Mouse (Mus musculus) spleen, postnatal 0 days (tissue): ENCODE measurements around the gene Serpina3b. TPM values are rescaled to one million over a fixed set of nuclear protein-coding genes. Genes with fewer than 3 reads are reported as not detected.

Experiments used
- polyA plus RNA-seq: library from polyadenylated mRNA; unstranded; fragments of >200 nt; fragmentation: Nextera tagmentation; extraction: Ambion mirVana; gene quantifications from 2 replicates; pipeline ENCODE4 v1.2.1, GENCODE M21; 2015

The Serpina3b gene
- polyA plus RNA-seq = 0.35 and 0.69 TPM in 2 replicates

DNA sequence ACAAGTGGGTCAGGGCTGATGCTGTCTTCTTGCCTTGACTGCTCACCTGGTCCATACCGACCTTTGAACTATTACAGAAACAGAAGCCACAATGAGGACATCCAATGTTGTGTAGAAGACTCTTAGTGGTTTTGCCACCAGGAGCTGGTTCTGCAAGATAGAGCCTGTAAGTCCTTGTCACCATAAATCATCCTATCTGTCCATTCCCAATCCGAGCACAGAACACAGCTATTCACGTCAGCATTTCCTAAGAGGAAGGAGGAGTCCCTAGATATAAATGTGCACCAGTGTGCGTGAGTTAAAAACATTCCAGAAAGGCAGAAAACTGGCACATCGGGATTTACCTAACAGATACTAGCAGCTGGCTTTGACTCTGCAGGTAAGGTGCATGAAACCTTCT is at the start of gene Serpina3b:
Gene Serpina3b, plus strand, starts transcription at position 301 of the 400 bp plus-strand sequence.

DNA sequence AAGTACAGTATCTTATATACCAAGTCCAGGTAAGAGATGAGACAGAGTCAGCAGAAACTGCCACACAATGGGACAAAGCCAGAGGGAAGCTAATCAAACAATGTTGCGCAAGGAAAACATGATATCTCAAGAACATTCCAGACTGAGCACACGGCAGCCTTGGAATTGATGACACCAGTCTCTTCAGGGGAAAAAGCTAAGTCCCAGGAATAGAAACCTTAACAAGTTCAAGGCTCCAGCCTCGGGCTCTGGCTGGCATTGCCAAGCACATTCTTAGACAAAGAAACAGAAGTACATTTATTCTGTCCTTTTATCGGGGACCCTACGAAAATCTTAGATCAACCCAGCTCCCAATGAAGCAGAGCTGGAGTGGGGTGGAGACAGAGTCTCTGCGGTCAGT is 27.0 kb upstream of the Serpina3b start, which contains the start of gene Serpina5:
Gene Serpina5, plus strand, starts transcription at position 346 of the 400 bp plus-strand sequence.

GRCm38 (mm10) chr12:104112333-104112732 is 15.5 kb upstream of the Serpina3b start, which contains the start of gene Serpina3a:
Gene Serpina3a (plus strand): TSS chr12:104112724.

DNA sequence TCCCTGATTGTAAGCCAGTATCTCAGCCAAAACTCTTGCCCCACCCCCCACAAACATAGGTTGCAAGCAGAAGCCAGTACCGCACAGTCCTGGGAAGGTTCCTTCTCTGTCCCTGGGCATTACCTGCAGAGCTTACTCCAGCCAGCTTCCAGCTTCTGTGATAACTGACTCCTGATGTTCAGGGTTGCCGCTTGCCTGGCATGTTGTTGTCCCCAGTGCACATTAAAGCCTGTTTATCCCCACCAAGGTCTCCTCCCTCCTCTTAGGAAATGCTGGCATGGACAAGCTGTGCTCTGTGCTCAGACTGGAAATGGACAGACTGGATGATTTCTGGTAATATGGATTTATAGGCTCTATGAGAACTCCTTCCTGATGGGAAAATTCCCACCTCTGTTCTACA is 25.9 kb downstream of the Serpina3b start, which contains the start of gene Serpina3c:
Gene Serpina3c, minus strand, starts transcription at position 215 of the 400 bp plus-strand sequence.

Other genes starting within 250 kb of the Serpina3b start
- 0.23 and 0.35 TPM in 2 replicates for gene Serpina1c, start 223.1 kb upstream of the Serpina3b start, polyA plus RNA-seq
- 0.79 and 2.2 TPM in 2 replicates for gene Serpina1e, start 169.0 kb upstream of the Serpina3b start, polyA plus RNA-seq
- gene Serpina11, start 138.0 kb upstream of the Serpina3b start, polyA plus RNA-seq = 0.13 TPM in 1 of 2 replicates, not detected in the other
- 0.04 TPM in 1 of 2 replicates, not detected in the other for gene Serpina9, start 114.2 kb upstream of the Serpina3b start, polyA plus RNA-seq
- gene Serpina12, start 83.6 kb upstream of the Serpina3b start, polyA plus RNA-seq = not detected in 2 replicates
- not detected in 2 replicates for gene Serpina5, start 26.9 kb upstream of the Serpina3b start, polyA plus RNA-seq
- gene Serpina3a, start 15.3 kb upstream of the Serpina3b start, polyA plus RNA-seq = not detected in 2 replicates
- 0.07 TPM in 2 replicates for gene Serpina3c, start 25.9 kb downstream of the Serpina3b start, polyA plus RNA-seq
- gene Serpina3f, start 86.5 kb downstream of the Serpina3b start, polyA plus RNA-seq = 0.66 and 0.78 TPM in 2 replicates
- 18.5 and 19.8 TPM in 2 replicates for gene Serpina3g, start 108.2 kb downstream of the Serpina3b start, polyA plus RNA-seq
- gene Serpina3i, start 135.1 kb downstream of the Serpina3b start, polyA plus RNA-seq = 0.47 and 0.58 TPM in 2 replicates
- not detected in 2 replicates for gene Serpina3j, start 186.6 kb downstream of the Serpina3b start, polyA plus RNA-seq
- gene Serpina3k, start 210.5 kb downstream of the Serpina3b start, polyA plus RNA-seq = 0.16 TPM in 1 of 2 replicates, not detected in the other
- 0.10 and 0.46 TPM in 2 replicates for gene Serpina3m, start 210.5 kb downstream of the Serpina3b start, polyA plus RNA-seq